Mouse (Mus musculus): ENCODE measurements around the gene Prkab1.

Prkab1 gene

GRCm38 (mm10) chr5:116024327-116024739 lies at the start of gene Prkab1:
TSS of gene Prkab1 (minus strand) at chr5:116024508.
- peak; percentile 95 to 96 for DNase-seq

DNA sequence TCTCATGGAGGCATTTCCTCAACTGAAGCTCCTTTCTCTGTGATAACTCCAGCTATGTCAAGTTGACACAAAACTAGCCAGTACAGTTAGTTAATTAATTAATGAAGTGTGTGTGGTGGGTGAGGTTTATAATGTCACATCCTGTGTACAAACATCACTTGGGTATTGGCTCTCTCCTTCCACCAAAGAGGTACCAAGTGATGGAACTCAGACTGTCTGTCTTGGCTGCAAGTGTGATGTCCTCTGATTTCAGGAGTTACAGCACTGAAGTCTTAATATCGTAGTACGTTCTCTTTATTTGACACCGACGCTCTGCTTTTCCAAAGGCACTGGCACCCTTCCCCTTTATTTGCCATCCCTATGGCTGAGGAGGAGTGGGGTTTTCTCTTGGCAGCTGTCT lies 45.3 kb upstream of the Prkab1 start:
- DNase-seq: no peak

- no peak for DNase-seq
Measured at GRCm38 (mm10) chr5:116052826-116053225, 28.5 kb upstream of the Prkab1 start.

GRCm38 (mm10) chr5:116052171-116052570 lies 27.9 kb upstream of the Prkab1 start:
- no peak for DNase-seq

- DNase-seq: no peak
Measured at GRCm38 (mm10) chr5:116049821-116050220, 25.5 kb upstream of the Prkab1 start.

DNA sequence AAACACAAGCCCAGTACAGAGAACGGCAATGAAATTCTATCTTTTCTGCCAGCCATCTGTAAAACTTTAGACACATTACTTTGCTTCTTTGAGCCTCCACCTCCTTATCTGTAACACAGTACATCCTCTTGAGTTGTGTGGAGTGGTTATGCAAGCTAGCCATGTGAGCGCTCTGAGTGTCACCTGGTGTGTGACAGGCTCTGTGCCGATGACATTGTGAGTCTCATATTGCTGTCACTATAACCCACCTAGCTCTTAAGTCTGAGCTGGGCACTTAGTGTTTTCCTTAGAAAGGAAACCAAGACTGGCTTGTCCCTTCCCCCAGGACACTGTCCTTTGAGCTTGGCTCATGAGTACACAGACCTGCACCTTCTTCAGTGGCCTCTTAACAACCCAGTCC lies 24.0 kb upstream of the Prkab1 start:
- DNase-seq: no peak

GRCm38 (mm10) chr5:116046246-116046645 lies 21.9 kb upstream of the Prkab1 start:
- no peak for DNase-seq

DNA sequence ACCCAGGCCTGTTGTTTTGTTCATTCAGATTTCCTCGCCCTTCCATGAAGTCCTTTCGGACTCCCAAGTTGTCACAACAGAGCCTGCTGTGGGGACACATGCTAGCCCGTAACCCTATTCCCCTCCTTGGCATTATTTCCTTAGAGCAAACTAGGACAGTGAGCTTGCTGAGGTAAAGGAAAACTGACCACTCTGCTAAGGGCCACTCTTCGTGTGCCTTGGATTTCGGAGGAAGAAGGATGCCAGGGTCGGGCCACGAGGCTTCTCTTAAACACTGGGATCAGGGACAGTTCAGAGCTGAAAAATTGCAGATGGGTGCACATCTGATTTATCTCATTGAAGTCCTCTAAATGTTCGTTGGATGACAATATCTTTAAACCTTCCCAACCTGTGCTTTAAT lies 21.3 kb upstream of the Prkab1 start:
- no peak for DNase-seq

GRCm38 (mm10) chr5:116042241-116042640 lies 17.9 kb upstream of the Prkab1 start:
- no peak for DNase-seq

DNA sequence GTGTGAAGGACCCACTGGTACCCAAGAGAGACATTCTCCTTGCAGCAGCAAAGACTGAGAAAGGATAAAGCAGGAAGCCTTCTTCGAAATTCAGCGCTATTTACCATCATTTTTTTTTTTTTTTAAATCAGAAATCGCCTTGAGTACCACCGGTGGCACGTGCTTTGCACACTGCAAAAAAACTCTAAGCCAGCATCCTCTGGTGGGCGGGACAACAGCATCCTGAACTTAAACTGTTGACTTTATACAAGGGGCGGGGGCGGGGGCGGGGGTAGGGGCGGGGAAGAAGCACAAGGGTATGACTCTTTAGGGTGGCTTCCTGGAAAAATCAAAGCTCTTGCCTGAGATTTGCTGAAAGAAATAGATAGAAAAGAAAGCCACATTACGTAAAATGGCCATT lies 15.4 kb upstream of the Prkab1 start:
- DNase-seq: no peak

DNA sequence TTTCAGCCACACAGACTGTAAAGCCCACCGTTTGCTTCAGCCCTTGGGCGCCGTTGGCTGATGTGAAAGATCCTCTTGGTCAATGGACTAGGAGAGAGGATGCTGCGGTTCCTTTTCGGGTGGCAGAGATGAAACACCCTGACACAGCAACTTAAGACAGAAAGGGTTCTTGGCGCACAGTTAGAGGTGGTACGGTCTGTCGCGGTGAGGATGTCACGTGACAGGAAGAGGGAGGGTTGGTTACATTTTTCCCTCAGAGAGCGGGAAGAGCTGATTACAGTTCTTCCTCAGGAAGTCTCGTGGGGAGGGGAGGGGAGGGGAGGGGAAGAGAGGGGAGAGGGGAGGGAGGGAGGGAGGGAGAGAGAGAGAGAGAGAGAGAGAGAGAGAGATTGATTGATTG lies 13.4 kb upstream of the Prkab1 start:
- no peak for DNase-seq

- DNase-seq: no peak
Measured at GRCm38 (mm10) chr5:116036465-116036864, 12.2 kb upstream of the Prkab1 start.

GRCm38 (mm10) chr5:116031190-116031577 lies 6.9 kb upstream of the Prkab1 start:
- DNase-seq: peak; percentile 84 to 86

DNA sequence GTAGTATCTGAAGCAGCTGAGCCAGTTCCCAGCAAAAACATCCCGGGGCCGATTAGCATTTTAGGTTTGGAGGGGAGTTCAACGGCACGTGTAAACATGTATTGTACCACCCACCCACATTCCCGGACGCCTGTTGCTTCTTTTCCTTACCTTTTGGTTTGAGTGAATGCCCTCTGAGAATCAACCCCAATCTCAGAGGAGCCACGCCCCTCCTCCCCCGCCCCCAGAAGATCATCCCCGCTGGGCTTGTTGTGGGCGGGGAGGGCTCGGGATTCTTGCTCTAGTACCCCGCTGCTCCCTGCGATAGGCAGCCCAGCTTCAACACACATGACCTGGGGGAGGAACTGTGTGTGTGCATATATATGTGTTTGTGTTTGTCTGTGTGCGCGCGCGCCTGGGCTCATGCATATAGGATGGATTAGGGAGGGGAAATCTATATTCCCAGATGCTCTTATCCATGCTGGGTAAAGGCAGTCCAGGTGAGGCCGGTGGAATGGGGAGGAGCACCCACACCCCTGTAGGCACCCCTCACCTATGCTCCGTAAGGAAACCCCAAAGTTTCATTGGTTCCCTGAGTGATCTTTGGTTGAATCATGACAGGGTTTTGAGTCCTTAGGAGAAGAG lies 6.4 kb upstream of the Prkab1 start:
- no peak for DNase-seq

GRCm38 (mm10) chr5:116029071-116029470 lies 4.8 kb upstream of the Prkab1 start:
- no peak for DNase-seq

- DNase-seq: no peak
Measured at GRCm38 (mm10) chr5:116026561-116026960, 2.3 kb upstream of the Prkab1 start.

- no peak for DNase-seq
Measured at GRCm38 (mm10) chr5:116026107-116026506, 1.8 kb upstream of the Prkab1 start.

GRCm38 (mm10) chr5:116023821-116024284 lies 455 bp downstream of the Prkab1 start:
- peak in 1 of 2 experiments; percentile 55 for DNase-seq

GRCm38 (mm10) chr5:116023251-116023661 lies 1.1 kb downstream of the Prkab1 start:
- peak; percentile 48 to 49 for DNase-seq

DNA sequence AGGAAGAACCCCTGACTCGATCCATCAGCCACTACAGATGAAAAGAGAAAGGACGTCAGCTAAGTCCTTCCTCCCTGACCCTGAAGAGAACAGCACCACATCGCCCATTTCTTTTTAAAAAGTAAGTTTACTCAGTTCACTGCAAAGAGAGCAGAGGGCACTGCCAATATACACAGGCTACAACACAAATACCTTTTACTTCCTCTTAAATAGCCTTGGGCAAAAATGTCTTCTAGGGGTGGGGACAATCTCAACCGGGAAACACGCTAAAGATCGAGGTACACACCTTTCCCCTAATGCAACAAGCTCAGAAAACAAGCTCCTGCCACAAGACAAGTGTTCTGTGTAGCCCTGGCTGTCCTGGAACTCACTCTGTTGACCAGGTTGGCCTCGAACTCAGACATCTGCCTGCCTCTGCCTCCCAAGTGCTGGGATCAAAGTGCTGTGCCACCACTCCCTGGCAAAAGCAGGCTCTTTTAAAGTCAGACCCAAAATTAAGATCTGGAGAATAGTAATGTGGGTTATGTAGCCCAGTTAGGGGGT lies 1.6 kb downstream of the Prkab1 start:
- DNase-seq: no peak

GRCm38 (mm10) chr5:116022131-116022530 lies 2.2 kb downstream of the Prkab1 start:
- DNase-seq: no peak

DNA sequence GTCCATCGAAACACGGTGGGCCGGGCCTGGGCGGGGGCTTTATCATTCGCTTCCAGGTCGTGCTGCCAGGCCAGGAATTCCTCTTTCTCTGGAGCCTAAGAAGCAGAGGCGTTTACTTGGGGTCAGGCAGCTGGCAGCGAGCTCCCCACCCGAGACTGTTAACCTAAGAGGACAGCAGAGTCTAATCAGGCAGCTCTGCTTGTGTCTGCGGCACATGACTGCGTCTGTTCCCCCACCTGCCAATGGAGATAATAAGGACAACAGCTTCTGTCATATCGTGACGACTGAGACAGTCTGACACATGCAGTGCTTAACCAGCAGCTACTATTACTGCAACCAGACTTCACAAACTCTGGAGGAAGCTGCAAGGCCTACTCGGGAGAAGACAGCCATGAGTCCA lies 2.8 kb downstream of the Prkab1 start:
- DNase-seq: no peak

- no peak for DNase-seq
Measured at GRCm38 (mm10) chr5:116019371-116019770, 4.9 kb downstream of the Prkab1 start.

DNA sequence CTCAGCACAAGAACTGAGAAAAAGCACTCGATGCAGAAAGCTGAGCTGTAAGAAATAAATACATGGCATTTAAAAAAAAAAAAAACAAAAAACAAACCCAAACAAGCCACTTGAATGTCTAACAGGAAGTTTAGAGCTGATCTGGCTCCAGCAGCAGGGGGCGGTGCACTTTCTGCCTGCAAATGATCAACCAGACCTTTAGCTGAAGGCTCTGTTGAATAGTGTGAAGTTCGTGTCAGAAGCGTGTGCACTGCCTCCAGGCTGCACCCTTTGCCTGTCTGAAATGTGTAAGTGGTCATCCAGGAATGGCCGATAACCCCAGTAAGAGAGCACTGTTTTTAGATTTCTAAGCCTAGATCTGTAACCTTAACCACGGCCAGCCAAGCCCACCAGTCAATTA lies 5.5 kb downstream of the Prkab1 start:
- no peak for DNase-seq

- DNase-seq: no peak
Measured at GRCm38 (mm10) chr5:116018196-116018595, 6.1 kb downstream of the Prkab1 start.
